Mouse (Mus musculus): ENCODE data around the gene Vgf. TPM values are rescaled to one million over a fixed set of nuclear protein-coding genes. Genes with fewer than 3 reads are reported as not detected.

Gene Vgf
- polyA plus RNA-seq, 1 experiment from 2014 or later, result 0.24 TPM

DNA sequence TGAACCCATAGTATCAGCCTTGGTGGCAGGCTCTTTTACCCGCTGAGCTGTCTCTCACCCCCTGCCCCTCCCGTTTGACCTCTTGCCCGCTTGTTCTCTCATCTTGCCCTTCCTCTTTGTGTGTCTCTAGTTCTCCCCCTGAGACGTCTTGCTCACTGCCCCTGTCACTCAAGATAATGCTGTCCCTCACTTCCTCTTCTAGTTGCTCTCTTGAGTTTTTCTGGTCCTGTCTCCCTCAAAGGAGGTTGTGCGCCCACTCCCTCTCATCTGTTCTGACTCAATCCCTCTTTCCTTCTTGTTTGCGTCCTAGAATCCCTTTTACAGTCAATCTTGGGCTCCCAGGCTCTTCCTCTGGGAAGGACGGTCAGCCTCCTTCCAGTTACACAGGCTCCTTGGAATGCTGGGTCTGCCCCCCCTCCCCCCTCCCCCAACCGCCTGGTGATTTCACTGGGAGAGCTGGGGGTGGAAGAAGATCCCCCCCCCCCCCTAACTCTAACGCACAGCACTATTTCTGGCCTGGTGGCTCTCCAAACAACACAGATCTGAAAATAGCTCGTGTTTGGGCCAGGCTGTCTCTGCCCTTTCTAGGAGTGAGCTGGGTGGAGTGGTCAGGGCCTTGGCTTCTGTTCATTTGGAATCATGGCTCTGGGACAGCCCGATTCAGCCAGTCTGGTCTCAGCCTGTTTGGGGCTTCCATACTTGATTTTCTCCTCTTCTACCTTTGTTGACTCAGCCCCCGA, 50.2 kb downstream of the Vgf start:
- H3K4me1 ChIP-seq (ENCODE audit: insufficient read depth, low read length), result peaks cover 40% of the 10 kb centered on the region

DNA sequence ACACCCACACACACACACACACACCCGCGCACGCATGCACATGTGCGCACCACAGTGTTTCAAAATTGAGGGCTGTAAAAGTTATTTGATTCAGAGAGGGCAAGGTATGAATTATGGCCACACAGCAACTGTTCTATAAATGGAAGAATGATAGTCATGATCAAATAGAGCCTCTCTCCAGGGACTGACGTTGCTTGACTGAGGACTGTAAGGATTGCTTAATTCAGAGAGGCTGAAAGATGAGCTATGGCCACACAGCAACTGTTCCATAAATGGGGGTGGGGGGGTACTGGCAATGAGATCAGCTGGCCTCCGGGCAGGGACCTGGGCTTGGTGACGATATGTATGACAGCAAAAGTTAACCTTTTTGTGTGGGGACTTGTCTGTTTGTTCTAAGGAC, 51.0 kb downstream of the Vgf start:
- no peak overlapping the region for H3K9ac ChIP-seq (replicated peaks; ENCODE audit: low read length)
- no peak overlapping the region for H3K4me3 ChIP-seq (ENCODE audit: low read length)
- no peaks in the 10 kb centered on the region for H3K27me3 ChIP-seq (ENCODE audit: insufficient read depth, low read length)
- H3K27ac ChIP-seq (ENCODE audit: low read length), result no peak overlapping the region
- H3K9me3 ChIP-seq (ENCODE audit: low read length), result no peaks in the 10 kb centered on the region
- H3K36me3 ChIP-seq (ENCODE audit: insufficient read depth, low read length), result no peaks in the 10 kb centered on the region
- peaks cover 35% of the 10 kb centered on the region for H3K4me1 ChIP-seq (ENCODE audit: insufficient read depth, low read length)
- no peak for ATAC-seq (ENCODE audit: low FRiP score, low TSS enrichment)
- WGBS, result 83% methylated on average over 7 of the region's 7 CpGs
- no peak overlapping the region for H3K4me2 ChIP-seq (replicated peaks; ENCODE audit: low read depth, low read length)

More for the DNA sequence above, 50.2 kb downstream of the Vgf start:
- Histone ChIP-seq H3K27ac (ENCODE audit: low read length) (peak overlapping the region; percentile 73), H3K9me3 (ENCODE audit: low read length) (no peaks in the 10 kb centered on the region), H3K36me3 (ENCODE audit: insufficient read depth, low read length) (no peaks in the 10 kb centered on the region), H3K4me2 (replicated peaks; ENCODE audit: low read depth, low read length) (no peak overlapping the region), H3K9ac (replicated peaks; ENCODE audit: low read length) (no peak overlapping the region), H3K4me3 (ENCODE audit: low read length) (no peak overlapping the region), H3K27me3 (ENCODE audit: insufficient read depth, low read length) (no peaks in the 10 kb centered on the region)
- ATAC-seq (ENCODE audit: low FRiP score, low TSS enrichment), result 0 out of 2 replicates have a peak, but pooled peaks have one; percentile 21
- WGBS, result 36% methylated on average over 12 of the region's 12 CpGs

- Histone ChIP-seq H3K27ac (ENCODE audit: low read length) (no peak overlapping the region), H3K36me3 (ENCODE audit: insufficient read depth, low read length) (no peaks in the 10 kb centered on the region), H3K27me3 (ENCODE audit: insufficient read depth, low read length) (no peaks in the 10 kb centered on the region), H3K9ac (replicated peaks; ENCODE audit: low read length) (no peak overlapping the region), H3K9me3 (ENCODE audit: low read length) (no peaks in the 10 kb centered on the region), H3K4me1 (ENCODE audit: insufficient read depth, low read length) (peaks cover 26% of the 10 kb centered on the region), H3K4me2 (replicated peaks; ENCODE audit: low read depth, low read length) (no peak overlapping the region), H3K4me3 (ENCODE audit: low read length) (no peak overlapping the region)
- ATAC-seq (ENCODE audit: low FRiP score, low TSS enrichment), result no peak
- 65% methylated on average over 14 of the region's 14 CpGs for WGBS
Observed at GRCm38 (mm10) chr5:137078041-137078440, 51.8 kb downstream of the Vgf start.

GRCm38 (mm10) chr5:137078616-137079015, 52.4 kb downstream of the Vgf start:
- H3K27me3 ChIP-seq (ENCODE audit: insufficient read depth, low read length), result no peaks in the 10 kb centered on the region
- no peak overlapping the region; the same call in 1 of the 2 replicates for H3K27ac ChIP-seq (ENCODE audit: low read length)
- peaks cover 26% of the 10 kb centered on the region for H3K4me1 ChIP-seq (ENCODE audit: insufficient read depth, low read length)
- no peak overlapping the region for H3K4me3 ChIP-seq (ENCODE audit: low read length)
- WGBS, result 41% methylated on average over 6 of the region's 6 CpGs
- no peak overlapping the region for H3K9ac ChIP-seq (replicated peaks; ENCODE audit: low read length)
- no peaks in the 10 kb centered on the region for H3K9me3 ChIP-seq (ENCODE audit: low read length)
- ATAC-seq (ENCODE audit: low FRiP score, low TSS enrichment), result no peak
- no peak overlapping the region for H3K4me2 ChIP-seq (replicated peaks; ENCODE audit: low read depth, low read length)
- H3K36me3 ChIP-seq (ENCODE audit: insufficient read depth, low read length), result no peaks in the 10 kb centered on the region

DNA sequence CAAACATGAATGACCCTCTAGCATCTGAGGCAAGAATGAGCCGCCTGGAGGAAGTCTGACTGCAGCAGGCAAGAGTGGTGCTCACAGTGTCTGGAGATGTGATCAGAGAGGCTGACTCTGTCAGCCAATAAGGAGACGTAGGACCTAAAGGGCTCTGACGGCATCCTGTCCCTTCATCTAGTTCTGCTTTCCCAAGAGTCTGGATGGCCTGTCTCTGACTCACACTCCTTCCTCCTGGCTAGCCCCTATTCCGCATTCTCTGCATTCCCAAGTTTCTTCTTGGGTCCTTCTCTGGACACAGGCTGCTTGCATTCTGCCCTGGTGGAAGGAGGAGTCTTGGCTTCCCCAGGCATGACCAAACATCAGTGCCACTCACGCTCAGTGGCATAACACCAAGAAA, 53.7 kb downstream of the Vgf start:
- Histone ChIP-seq H3K4me2 (replicated peaks; ENCODE audit: low read depth, low read length) (no peak overlapping the region), H3K27me3 (ENCODE audit: insufficient read depth, low read length) (no peaks in the 10 kb centered on the region), H3K36me3 (ENCODE audit: insufficient read depth, low read length) (no peaks in the 10 kb centered on the region), H3K9me3 (ENCODE audit: low read length) (no peaks in the 10 kb centered on the region), H3K27ac (ENCODE audit: low read length) (peak overlapping the region; percentile 40), H3K4me3 (ENCODE audit: low read length) (no peak overlapping the region), H3K9ac (replicated peaks; ENCODE audit: low read length) (no peak overlapping the region), H3K4me1 (ENCODE audit: insufficient read depth, low read length) (peaks cover 19% of the 10 kb centered on the region)
- 37% methylated on average over 5 of the region's 5 CpGs for WGBS
- ATAC-seq (ENCODE audit: low FRiP score, low TSS enrichment), result peak; percentile 43

MicroRNAs encoded within 50 kb of the gene (microRNA counts, 519-probe panel; counts per million panel counts)
- 104 counts per million, percentile 35 among the panel's probes with 10 or more counts for microRNA mmu-miR-702

Small RNA genes lying within 50 kb of the gene (microRNA-seq; reads per million reads assigned to microRNA genes)
- gene Mir702, result 16.0 reads per million, percentile 36 among the genes with 10 or more reads in this experiment

Other genes starting within 250 kb of the Vgf start
- 48.1 and 51.5 TPM in 2 replicates for gene Col26a1, start 143.2 kb upstream of the Vgf start, polyA plus RNA-seq (2015; fragmentation: Nextera tagmentation; extraction: Ambion mirVana)
- gene Ift22, start 118.2 kb upstream of the Vgf start, polyA plus RNA-seq (2015; fragmentation: Nextera tagmentation; extraction: Ambion mirVana), result 87.8 and 88.1 TPM in 2 replicates
- 291 and 296 TPM in 2 replicates for gene Fis1, start 73.1 kb upstream of the Vgf start, polyA plus RNA-seq (2015; fragmentation: Nextera tagmentation; extraction: Ambion mirVana)
- 4.0 and 4.9 TPM in 2 replicates for gene Cldn15, start 59.8 kb upstream of the Vgf start, polyA plus RNA-seq (2015; fragmentation: Nextera tagmentation; extraction: Ambion mirVana)
- gene Plod3, start 39.4 kb upstream of the Vgf start, polyA plus RNA-seq (2015; fragmentation: Nextera tagmentation; extraction: Ambion mirVana), result 59.7 and 64.4 TPM in 2 replicates
- gene Znhit1, start 38.4 kb upstream of the Vgf start, polyA plus RNA-seq (2015; fragmentation: Nextera tagmentation; extraction: Ambion mirVana), result 90.5 and 97.7 TPM in 2 replicates
- 201 TPM in 2 replicates for gene Ap1s1, start 19.7 kb downstream of the Vgf start, polyA plus RNA-seq (2015; fragmentation: Nextera tagmentation; extraction: Ambion mirVana)
- 0.29 and 0.53 TPM in 2 replicates for gene Serpine1, start 45.9 kb downstream of the Vgf start, polyA plus RNA-seq (2015; fragmentation: Nextera tagmentation; extraction: Ambion mirVana)
- gene Trim56, start 89.8 kb downstream of the Vgf start, polyA plus RNA-seq (2015; fragmentation: Nextera tagmentation; extraction: Ambion mirVana), result 9.4 and 11.9 TPM in 2 replicates
- not detected in 2 replicates for gene Muc3, start 122.9 kb downstream of the Vgf start, polyA plus RNA-seq (2015; fragmentation: Nextera tagmentation; extraction: Ambion mirVana)
- 0.21 and 0.32 TPM in 2 replicates for gene Muc3a, start 186.0 kb downstream of the Vgf start, polyA plus RNA-seq (2015; fragmentation: Nextera tagmentation; extraction: Ambion mirVana)